Mouse (Mus musculus): ENCODE data around the gene Narfl.

GRCm38 (mm10) chr17:25828223-25828594 is 54.6 kb downstream of the Narfl start:
- TF ChIP-seq EP300 (IDR thresholded peaks at IDR 0.05) (no peak), CTCF (IDR thresholded peaks at IDR 0.05) (no peak)
